Mouse (Mus musculus): Measurements from ENCODE around the gene Map2k5.
A peak's percentile ranks its signal among the peaks of the same experiment; 100 is the strongest.

Gene Map2k5

GRCm38 (mm10) chr9:63377270-63378142 lies at the start of gene Map2k5:
Gene Map2k5 (minus strand): TSS chr9:63377902.
- DNase-seq, result peak; percentile 92 to 94

GRCm38 (mm10) chr9:63421096-63421736 lies 43.5 kb upstream of the Map2k5 start:
- DNase-seq, result no peak

GRCm38 (mm10) chr9:63420396-63420795 lies 42.7 kb upstream of the Map2k5 start:
- no peak for DNase-seq

GRCm38 (mm10) chr9:63400176-63400575 lies 22.5 kb upstream of the Map2k5 start:
- DNase-seq, result no peak

- DNase-seq, result no peak
These were observed 21.7 kb upstream of the Map2k5 start for GRCm38 (mm10) chr9:63399463-63399815.

- DNase-seq, result peak; percentile 97
These were observed 21.1 kb upstream of the Map2k5 start, which contains the start of gene 2300009A05Rik for GRCm38 (mm10) chr9:63398611-63399462. Gene 2300009A05Rik (minus strand): TSS chr9:63399246.

GRCm38 (mm10) chr9:63395612-63396011 lies 17.9 kb upstream of the Map2k5 start:
- no peak for DNase-seq

- DNase-seq, result no peak
These were observed 13.6 kb upstream of the Map2k5 start for GRCm38 (mm10) chr9:63391307-63391706.

- no peak for DNase-seq
These were observed 5.1 kb upstream of the Map2k5 start for GRCm38 (mm10) chr9:63382761-63383160.

GRCm38 (mm10) chr9:63380326-63380725 lies 2.6 kb upstream of the Map2k5 start:
- DNase-seq, result no peak

- no peak for DNase-seq
These were observed 472 bp upstream of the Map2k5 start for GRCm38 (mm10) chr9:63378174-63378573.

GRCm38 (mm10) chr9:63373315-63373714 lies 4.4 kb downstream of the Map2k5 start:
- DNase-seq, result no peak

GRCm38 (mm10) chr9:63372541-63372940 lies 5.2 kb downstream of the Map2k5 start:
- no peak for DNase-seq

- no peak for DNase-seq
These were observed 17.3 kb downstream of the Map2k5 start for GRCm38 (mm10) chr9:63360410-63360809.

- DNase-seq, result no peak
These were observed 18.7 kb downstream of the Map2k5 start for GRCm38 (mm10) chr9:63359016-63359415.

GRCm38 (mm10) chr9:63356721-63357120 lies 21.0 kb downstream of the Map2k5 start:
- no peak for DNase-seq

GRCm38 (mm10) chr9:63356278-63356677 lies 21.4 kb downstream of the Map2k5 start:
- DNase-seq, result no peak

- no peak for DNase-seq
These were observed 23.5 kb downstream of the Map2k5 start for GRCm38 (mm10) chr9:63354168-63354567.

GRCm38 (mm10) chr9:63350030-63350429 lies 27.7 kb downstream of the Map2k5 start:
- no peak for DNase-seq

GRCm38 (mm10) chr9:63349241-63349640 lies 28.5 kb downstream of the Map2k5 start:
- DNase-seq, result peak in 1 of 2 experiments; percentile 7

- no peak for DNase-seq
These were observed 29.6 kb downstream of the Map2k5 start for GRCm38 (mm10) chr9:63348146-63348545.

- DNase-seq, result no peak
These were observed 31.7 kb downstream of the Map2k5 start for GRCm38 (mm10) chr9:63346029-63346428.

- DNase-seq, result no peak
These were observed 35.9 kb downstream of the Map2k5 start for GRCm38 (mm10) chr9:63341761-63342160.
